Mouse (Mus musculus) left cerebral cortex, postnatal 14 days (tissue): Measurements from ENCODE around the gene Wdr72. TPM values are rescaled to one million over a fixed set of nuclear protein-coding genes. Genes with fewer than 3 reads are reported as not detected.

ENCODE experiments used
- DNase-seq, 2 experiments: peaks; one replicate each; pipeline ENCODE4 v3.0.0; 2021 to 2022; ENCODE audit warnings: low spot score in 2 of 2, mixed read lengths in 1 of 2
- intact Hi-C: fragments of 180-260 bp; cut with DNase I; formaldehyde crosslinking; loops from one replicate; pipeline ENCODE4 v1.15.1; 2025
- long read RNA-seq, 2 experiments: library from polyadenylated mRNA; stranded (forward); transcript quantifications; one replicate each; pipeline ENCODE4 v2.0.0; 2021
- total RNA-seq, 2 experiments: library from RNA; stranded (reverse); gene quantifications; 2 replicates each; pipeline ENCODE4 v1.2.3; 2021

Gene Wdr72
- under 1 TPM in 1 of 2 experiments, not detected in 1; 0.06 TPM for total RNA-seq
- long read RNA-seq, experiment 1, partial matches to known transcripts: 1 of 1 reads
- long read RNA-seq, experiment 1, other reads (novel, unspliced or antisense): 0 of 1 reads
- long read RNA-seq, experiment 2: 0 reads

GRCm38 (mm10) chr9:74109761-74110460 lies at the start of gene Wdr72:
Gene Wdr72, plus strand, starts transcription at chr9:74110356.
- DNase-seq: no peak
- intact Hi-C loops: no loop called here

- peak in 1 of 2 experiments; percentile 20 for DNase-seq
- intact Hi-C loops: no loop called here
Observed at GRCm38 (mm10) chr9:74066278-74066677, 43.9 kb upstream of the Wdr72 start.

GRCm38 (mm10) chr9:74066766-74067165 lies 43.4 kb upstream of the Wdr72 start:
- intact Hi-C loops: no loop called here
- no peak for DNase-seq

GRCm38 (mm10) chr9:74075958-74076357 lies 34.2 kb upstream of the Wdr72 start:
- no peak for DNase-seq
- intact Hi-C loops: loop anchor here (10.0 kb wide), 1 partner anchor 921 kb away; no protein-coding TSS in a partner anchor

GRCm38 (mm10) chr9:74078458-74078857 lies 31.7 kb upstream of the Wdr72 start:
- intact Hi-C loops: loop anchor here (10.0 kb wide), 1 partner anchor 924 kb away; no protein-coding TSS in a partner anchor
- peak; percentile 14 to 27 for DNase-seq

- DNase-seq: no peak
- intact Hi-C loops: no loop called here
Observed at GRCm38 (mm10) chr9:74080241-74080640, 29.9 kb upstream of the Wdr72 start.

- intact Hi-C loops: no loop called here
- DNase-seq: no peak
Observed at GRCm38 (mm10) chr9:74101591-74101990, 8.6 kb upstream of the Wdr72 start.

GRCm38 (mm10) chr9:74102615-74103014 lies 7.5 kb upstream of the Wdr72 start:
- no peak for DNase-seq
- intact Hi-C loops: no loop called here

- DNase-seq: no peak
- intact Hi-C loops: no loop called here
Observed at GRCm38 (mm10) chr9:74110461-74110816, 283 bp downstream of the Wdr72 start.

- intact Hi-C loops: no loop called here
- DNase-seq: no peak
Observed at GRCm38 (mm10) chr9:74112526-74112925, 2.4 kb downstream of the Wdr72 start.

GRCm38 (mm10) chr9:74126222-74126621 lies 16.1 kb downstream of the Wdr72 start:
- DNase-seq: no peak
- intact Hi-C loops: no loop called here

- intact Hi-C loops: no loop called here
- no peak for DNase-seq
Observed at GRCm38 (mm10) chr9:74134010-74134409, 23.9 kb downstream of the Wdr72 start.

- DNase-seq: peak; percentile 70 to 84
- intact Hi-C loops: loop anchor here (1.0 to 10.0 kb wide), 3 partner anchors 143 to 729 kb away; no protein-coding TSS in a partner anchor
Observed at GRCm38 (mm10) chr9:74141864-74142263, 31.7 kb downstream of the Wdr72 start.

GRCm38 (mm10) chr9:74142705-74143104 lies 32.5 kb downstream of the Wdr72 start:
- intact Hi-C loops: loop anchor here (1.0 to 10.0 kb wide), 3 partner anchors 142 to 729 kb away; no protein-coding TSS in a partner anchor
- DNase-seq: no peak

- no peak for DNase-seq
- intact Hi-C loops: loop anchor here (10.0 kb wide), 2 partner anchors 140 to 390 kb away; no protein-coding TSS in a partner anchor
Observed at GRCm38 (mm10) chr9:74145203-74145602, 35.0 kb downstream of the Wdr72 start.

- intact Hi-C loops: loop anchor here (10.0 kb wide), 2 partner anchors 136 to 386 kb away; no protein-coding TSS in a partner anchor
Observed at GRCm38 (mm10) chr9:74148306-74148705, 38.1 kb downstream of the Wdr72 start.

GRCm38 (mm10) chr9:74160361-74160933 lies 50.3 kb downstream of the Wdr72 start:
- intact Hi-C loops: no loop called here
- no peak for DNase-seq

More at GRCm38 (mm10) chr9:74148306-74148705, 38.1 kb downstream of the Wdr72 start:
- no peak for DNase-seq

- intact Hi-C loops: no loop called here
- DNase-seq: no peak
Observed at GRCm38 (mm10) chr9:74165697-74166096, 55.5 kb downstream of the Wdr72 start.

- intact Hi-C loops: no loop called here
- DNase-seq: peak; percentile 6 to 19
Observed at GRCm38 (mm10) chr9:74169904-74170303, 59.7 kb downstream of the Wdr72 start.

- DNase-seq: no peak
- intact Hi-C loops: no loop called here
Observed at GRCm38 (mm10) chr9:74186748-74187400, 76.7 kb downstream of the Wdr72 start.
